Comparison of ENCODE assay signal across 8 mouse cellular contexts in genomic region chr2:74655420-74655781, GRCm38 (mm10). TPM values are rescaled to one million over a fixed set of nuclear protein-coding genes. Genes with fewer than 3 reads are reported as not detected.
DNase-seq lines count a peak whose midpoint lies in the region; ATAC-seq and TF ChIP-seq lines count a peak whose summit lies in the region.
"Had no signal": no experiment of that assay in that cellular context is flagged by ENCODE, and none has a peak within 500 bp of the region (broad histone marks: within the 10 kb centered on the region; RNA-seq: fewer than 3 reads in every experiment).

No protein-coding gene starts in this region.

- H3K4me2 ChIP-seq in forebrain, embryonic 12.5 days = peak overlapping the region; percentile 52
- peak overlapping the region; percentile 46; the same call in 1 of the 2 replicates for H3K4me2 ChIP-seq in hindbrain, postnatal 0 days (ENCODE audit: low read depth, low read length)
- H3K4me2 ChIP-seq in lung, postnatal 0 days (replicated peaks; ENCODE audit: low read depth, low read length) = peak overlapping the region; percentile 42

- no peak for TF ChIP-seq POLR2A in testis, adult 2 months (IDR thresholded peaks at IDR 0.05; ENCODE audit: control insufficient read depth, low read depth, low read length)

- H3K36me3 ChIP-seq in forebrain, embryonic 12.5 days (replicated peaks) = no peaks in the 10 kb centered on the region
- H3K36me3 ChIP-seq in hindbrain, postnatal 0 days (ENCODE audit: insufficient read depth, low read length) = no peaks in the 10 kb centered on the region
- no peaks in the 10 kb centered on the region for H3K36me3 ChIP-seq in lung, postnatal 0 days (ENCODE audit: insufficient read depth, low read length)
- no peaks in the 10 kb centered on the region for H3K36me3 ChIP-seq in testis, adult 2 months (ENCODE audit: control insufficient read depth, insufficient read depth, low read length)

- H3K4me1 ChIP-seq in forebrain, embryonic 12.5 days = peaks cover 14% of the 10 kb centered on the region
- H3K4me1 ChIP-seq in hindbrain, postnatal 0 days (ENCODE audit: insufficient read depth, low read length) = no peaks in the 10 kb centered on the region
- H3K4me1 ChIP-seq in lung, postnatal 0 days (ENCODE audit: insufficient read depth, low read depth, low read length) = 0 out of 2 replicates have a peak, but pooled peaks cover 9% of the 10 kb centered on the region
- H3K4me1 ChIP-seq in testis, adult 2 months (ENCODE audit: control insufficient read depth, insufficient read depth, low read length) = peaks cover 11% of the 10 kb centered on the region

- no peak overlapping the region for H3K27ac ChIP-seq in forebrain, embryonic 12.5 days
- H3K27ac ChIP-seq in hindbrain, postnatal 0 days = no peak overlapping the region
- no peak overlapping the region for H3K27ac ChIP-seq in lung, postnatal 0 days (ENCODE audit: low read length)
- no peak overlapping the region for H3K27ac ChIP-seq in testis, adult 2 months (ENCODE audit: control insufficient read depth, insufficient read depth, low read depth, low read length)

- peak; percentile 38 for DNase-seq in right cerebral cortex, postnatal 4 days
- DNase-seq in right cerebral cortex, adult 18-20 months = no peak
- DNase-seq in hindbrain, postnatal 0 days (ENCODE audit: low spot score) = no peak
- no peak for DNase-seq in lung, postnatal 0 days (ENCODE audit: low spot score)
- DNase-seq in cerebellum, adult 9-11 months = no peak

- no peak for TF ChIP-seq EP300 in lung, postnatal 0 days (IDR thresholded peaks at IDR 0.05)

- peaks cover 87% of the 10 kb centered on the region for H3K27me3 ChIP-seq in forebrain, embryonic 12.5 days
- peaks cover 86% of the 10 kb centered on the region for H3K27me3 ChIP-seq in hindbrain, postnatal 0 days (ENCODE audit: insufficient read depth, low read length)
- H3K27me3 ChIP-seq in lung, postnatal 0 days (replicated peaks; ENCODE audit: insufficient read depth, low read length) = peaks cover 76% of the 10 kb centered on the region
- peaks cover 11% of the 10 kb centered on the region for H3K27me3 ChIP-seq in testis, adult 2 months (ENCODE audit: control insufficient read depth, insufficient read depth, low read length)

- no peak overlapping the region for H3K9ac ChIP-seq in forebrain, embryonic 12.5 days
- no peak overlapping the region for H3K9ac ChIP-seq in hindbrain, postnatal 0 days (replicated peaks; ENCODE audit: low read length)
- H3K9ac ChIP-seq in lung, postnatal 0 days (replicated peaks; ENCODE audit: low read depth) = no peak overlapping the region

- no peak for TF ChIP-seq CTCF in hindbrain, postnatal 0 days (IDR thresholded peaks at IDR 0.05; ENCODE audit: low read depth)
- peak; percentile 48 for TF ChIP-seq CTCF in lung, postnatal 0 days (IDR thresholded peaks at IDR 0.05)
- peak; percentile 47 for TF ChIP-seq CTCF in testis, adult 2 months (IDR thresholded peaks at IDR 0.05; ENCODE audit: control insufficient read depth, insufficient read depth, insufficient replicate concordance, low read depth, low read length)

- WGBS in forebrain, embryonic 12.5 days = under 1% methylated on average over 43 of the region's 47 CpGs
- WGBS in hindbrain, postnatal 0 days = 0% methylated on average over 26 of the region's 47 CpGs
- WGBS in lung, postnatal 0 days = under 1% methylated on average over 19 of the region's 47 CpGs

- 0 out of 2 replicates have a peak, but pooled peaks cover 4% of the 10 kb centered on the region for H3K9me3 ChIP-seq in forebrain, embryonic 12.5 days
- H3K9me3 ChIP-seq in hindbrain, postnatal 0 days (ENCODE audit: low read length) = no peaks in the 10 kb centered on the region
- H3K9me3 ChIP-seq in lung, postnatal 0 days (ENCODE audit: low read length) = no peaks in the 10 kb centered on the region

- H3K4me3 ChIP-seq in forebrain, embryonic 12.5 days (replicated peaks) = peak overlapping the region; percentile 36
- H3K4me3 ChIP-seq in hindbrain, postnatal 0 days (ENCODE audit: low read length) = peak overlapping the region; percentile 29
- H3K4me3 ChIP-seq in lung, postnatal 0 days (ENCODE audit: low read depth, low read length) = peak overlapping the region; percentile 27; the same call in 1 of the 2 replicates
- peak overlapping the region; percentile 58 for H3K4me3 ChIP-seq in testis, adult 2 months (ENCODE audit: control insufficient read depth, low read depth, low read length)
- H3K4me3 ChIP-seq: myocyte had no signal

- no peak; the same call in 1 of the 2 replicates for ATAC-seq in forebrain, embryonic 12.5 days (ENCODE audit: low FRiP score)
- peak; percentile 21; the same call in 1 of the 2 replicates for ATAC-seq in hindbrain, postnatal 0 days
- ATAC-seq in lung, postnatal 0 days = no peak; the same call in 1 of the 2 replicates

RNA-seq across cellular contexts. Expression of gene Evx2, which starts 4.0 kb away (rescaled TPM):
- not detected in 2 replicates for polyA plus RNA-seq in forebrain, embryonic 12.5 days (2016; fragmentation: Nextera tagmentation; extraction: Ambion mirVana)
- total RNA-seq in hindbrain, postnatal 0 days (2014; rRNA removed) = 4.3 and 9.6 TPM in 2 replicates
- 0.39 and 0.55 TPM in 2 replicates for polyA plus RNA-seq in hindbrain, postnatal 0 days (2015; fragmentation: Nextera tagmentation; extraction: Ambion mirVana)
- not detected in 2 replicates for polyA plus RNA-seq in lung, postnatal 0 days (2015; fragmentation: Nextera tagmentation; extraction: Ambion mirVana)
- polyA plus RNA-seq in testis, adult 2 months (2012; rRNA removed) = 0.02 TPM in 2 replicates
- polyA plus RNA-seq: myocyte had no signal

RNA-seq across cellular contexts. Expression of gene Hoxd13, which starts 12.7 kb away (rescaled TPM):
- polyA plus RNA-seq in forebrain, embryonic 12.5 days (2016; fragmentation: Nextera tagmentation; extraction: Ambion mirVana) = not detected in 2 replicates
- total RNA-seq in hindbrain, postnatal 0 days (2014; rRNA removed) = 0.21 TPM in 1 of 2 replicates, not detected in the other
- polyA plus RNA-seq in hindbrain, postnatal 0 days (2015; fragmentation: Nextera tagmentation; extraction: Ambion mirVana) = 0.09 TPM in 1 of 2 replicates, not detected in the other
- polyA plus RNA-seq in lung, postnatal 0 days (2015; fragmentation: Nextera tagmentation; extraction: Ambion mirVana) = not detected in 2 replicates
- 0.11 TPM in 1 of 2 replicates, not detected in the other for polyA plus RNA-seq in testis, adult 2 months (2012; rRNA removed)
- polyA plus RNA-seq: myocyte had no signal

RNA-seq across cellular contexts. Expression of gene Hoxd12, which starts 19.4 kb away (rescaled TPM):
- polyA plus RNA-seq in forebrain, embryonic 12.5 days (2016; fragmentation: Nextera tagmentation; extraction: Ambion mirVana) = not detected in 2 replicates
- not detected in 2 replicates for total RNA-seq in hindbrain, postnatal 0 days (2014; rRNA removed)
- not detected in 2 replicates for polyA plus RNA-seq in hindbrain, postnatal 0 days (2015; fragmentation: Nextera tagmentation; extraction: Ambion mirVana)
- polyA plus RNA-seq in lung, postnatal 0 days (2015; fragmentation: Nextera tagmentation; extraction: Ambion mirVana) = not detected in 2 replicates
- 0.05 TPM in 1 of 2 replicates, not detected in the other for polyA plus RNA-seq in testis, adult 2 months (2012; rRNA removed)
- polyA plus RNA-seq: myocyte had no signal

RNA-seq across cellular contexts. Expression of gene Hoxd11, which starts 24.0 kb away (rescaled TPM):
- polyA plus RNA-seq in forebrain, embryonic 12.5 days (2016; fragmentation: Nextera tagmentation; extraction: Ambion mirVana) = not detected in 2 replicates
- total RNA-seq in hindbrain, postnatal 0 days (2014; rRNA removed) = not detected in 2 replicates
- polyA plus RNA-seq in hindbrain, postnatal 0 days (2015; fragmentation: Nextera tagmentation; extraction: Ambion mirVana) = not detected in 2 replicates
- polyA plus RNA-seq in lung, postnatal 0 days (2015; fragmentation: Nextera tagmentation; extraction: Ambion mirVana) = not detected in 2 replicates
- polyA plus RNA-seq in testis, adult 2 months (2012; rRNA removed) = 0.23 TPM in 1 of 2 replicates, not detected in the other
- polyA plus RNA-seq: myocyte had no signal

RNA-seq across cellular contexts. Expression of gene Hoxd10, which starts 36.3 kb away (rescaled TPM):
- not detected in 2 replicates for polyA plus RNA-seq in forebrain, embryonic 12.5 days (2016; fragmentation: Nextera tagmentation; extraction: Ambion mirVana)
- total RNA-seq in hindbrain, postnatal 0 days (2014; rRNA removed) = not detected in 2 replicates
- polyA plus RNA-seq in hindbrain, postnatal 0 days (2015; fragmentation: Nextera tagmentation; extraction: Ambion mirVana) = not detected in 2 replicates
- 0.20 TPM in 1 of 2 replicates, not detected in the other for polyA plus RNA-seq in lung, postnatal 0 days (2015; fragmentation: Nextera tagmentation; extraction: Ambion mirVana)
- 0.73 and 0.81 TPM in 2 replicates for polyA plus RNA-seq in testis, adult 2 months (2012; rRNA removed)
- polyA plus RNA-seq: myocyte had no signal
